Mouse (Mus musculus): Measurements from ENCODE around the gene Ptn. TPM values are rescaled to one million over a fixed set of nuclear protein-coding genes. Genes with fewer than 3 reads are reported as not detected.
A peak's percentile ranks its signal among the peaks of the same experiment; 100 is the strongest.

Gene Ptn
- 23.6 and 25.7 TPM in 2 replicates for polyA plus RNA-seq (2012; rRNA removed)

DNA sequence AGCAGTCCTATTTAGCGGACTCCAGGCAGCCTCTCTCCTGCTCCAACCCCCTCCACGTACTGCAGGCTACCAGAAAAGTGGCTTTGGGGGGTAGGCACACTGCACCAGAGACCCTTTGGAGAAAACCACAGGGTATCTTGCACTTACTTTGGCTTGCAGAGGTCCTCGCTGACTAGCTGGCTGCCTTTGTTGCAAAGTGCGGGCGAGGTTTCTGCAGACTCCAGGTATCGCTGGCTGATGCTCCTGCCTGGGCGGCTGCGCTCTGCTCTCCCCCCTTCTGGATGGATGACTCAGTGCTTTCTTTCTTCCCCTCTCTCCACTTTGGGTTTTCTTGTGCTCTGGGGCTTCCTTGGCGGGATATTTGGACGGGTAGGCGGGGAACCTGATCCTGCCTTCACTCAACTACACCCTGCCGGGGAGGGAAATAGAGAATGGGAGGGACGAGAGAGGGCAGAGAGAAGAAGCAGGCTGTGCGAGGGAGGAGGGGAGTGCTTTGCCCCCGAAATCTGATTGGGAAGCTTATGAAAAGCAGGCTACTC lies at the start of gene Ptn:
Gene Ptn (minus strand): TSS at position 474 of the 539 bp plus-strand sequence.
- DNase-seq (ENCODE audit: low spot score) = no peak

DNA sequence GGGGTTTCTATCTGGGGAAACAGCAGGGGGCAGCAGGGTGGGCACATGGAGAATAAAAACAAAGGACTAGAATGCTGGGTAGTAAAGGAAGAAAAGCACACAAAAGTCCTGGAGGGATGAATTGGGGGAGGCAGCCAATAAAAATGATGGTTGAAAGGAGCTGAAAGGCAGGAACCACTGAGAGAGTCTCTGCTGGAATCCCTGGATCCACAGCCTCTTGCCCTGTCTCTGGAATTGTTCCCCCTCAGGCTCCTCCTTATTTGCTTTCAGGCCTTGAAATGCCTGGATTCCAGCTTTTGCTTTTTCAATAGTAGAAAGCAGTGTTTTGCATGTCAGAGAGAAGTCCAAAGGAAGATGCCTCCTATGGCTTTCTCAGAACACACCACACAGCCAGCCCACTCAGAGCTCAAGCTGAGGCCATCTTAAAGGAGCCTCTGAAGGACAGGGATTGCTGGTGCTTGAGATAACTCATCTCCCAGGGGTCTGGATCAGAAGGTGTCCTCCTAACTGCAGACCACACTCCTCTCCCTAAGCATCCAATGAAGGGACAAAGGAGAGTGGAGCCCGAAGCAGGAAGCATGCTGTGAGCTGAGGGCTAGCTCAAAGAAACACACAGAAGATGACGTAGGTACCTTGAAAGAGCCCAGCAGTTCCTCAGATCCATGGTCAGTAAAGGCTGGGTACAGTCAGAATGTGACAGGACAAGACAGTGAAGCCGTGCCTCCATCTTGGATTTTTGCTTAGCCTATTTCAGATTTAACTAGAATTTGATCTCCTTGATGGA lies 48.4 kb upstream of the Ptn start:
- DNase-seq (ENCODE audit: low spot score) = no peak

DNA sequence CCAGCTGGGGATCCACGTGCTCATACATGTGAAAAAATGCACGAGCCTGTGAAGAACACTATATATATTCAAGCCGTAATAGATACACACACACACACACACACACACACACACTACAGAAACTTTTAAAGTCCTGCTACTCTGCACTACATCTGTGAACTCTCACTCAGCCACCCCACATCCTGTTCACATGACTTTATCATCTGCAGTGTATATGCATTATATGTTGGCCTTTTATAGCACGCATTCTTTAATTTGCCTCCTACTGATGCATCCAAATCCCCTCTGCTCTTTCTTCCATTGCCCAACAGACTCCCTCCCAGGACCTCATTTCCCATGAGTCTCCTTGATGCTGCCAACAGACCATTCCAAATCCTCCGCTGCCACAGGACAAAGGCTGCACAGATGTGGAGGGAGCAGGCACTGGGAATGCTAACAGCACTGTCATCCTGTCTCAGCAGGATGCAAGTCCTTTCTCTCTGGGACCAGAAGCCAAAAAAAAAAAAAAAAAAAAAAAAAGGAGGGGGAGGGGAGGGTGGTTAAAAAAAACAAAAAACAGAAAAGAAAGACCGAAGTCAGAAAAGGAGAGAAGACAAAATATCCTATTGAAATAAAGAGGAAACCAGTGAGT lies 47.7 kb upstream of the Ptn start:
- no peak for DNase-seq (ENCODE audit: low spot score)

DNA sequence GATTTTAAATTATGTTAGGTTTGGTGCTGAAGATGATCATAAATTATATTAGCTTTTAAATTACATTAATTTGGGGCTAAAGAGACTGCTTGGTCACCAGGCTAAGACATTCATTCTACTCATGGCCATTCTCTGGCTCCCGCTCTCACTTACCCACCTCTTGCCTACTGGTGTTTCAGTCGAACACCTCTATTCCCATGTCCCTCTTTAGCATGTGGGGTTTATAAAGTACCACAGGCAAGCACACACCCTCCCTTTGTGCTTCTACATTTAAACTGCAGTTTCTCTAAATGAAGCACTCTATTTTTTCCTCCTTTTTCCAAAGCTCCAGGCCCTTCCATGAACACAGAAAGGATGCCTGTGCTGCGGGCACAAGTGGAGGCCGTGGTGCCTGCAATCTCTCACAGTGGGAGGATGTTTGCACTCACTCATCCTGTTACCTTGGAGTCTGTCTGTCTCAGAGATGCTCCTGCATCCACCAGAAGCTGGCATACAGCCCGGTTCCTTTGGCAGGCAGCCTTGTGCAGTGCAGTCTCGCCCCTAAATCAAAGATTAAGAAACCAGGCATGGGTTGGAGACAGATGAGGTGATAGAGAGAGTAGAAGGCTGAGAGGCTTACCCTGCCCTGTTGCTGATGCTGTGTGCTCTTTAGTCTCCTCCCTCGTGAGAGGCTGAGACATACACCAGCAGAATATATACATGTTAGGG lies 40.6 kb upstream of the Ptn start:
- peak; percentile 30 for DNase-seq (ENCODE audit: low spot score)

DNA sequence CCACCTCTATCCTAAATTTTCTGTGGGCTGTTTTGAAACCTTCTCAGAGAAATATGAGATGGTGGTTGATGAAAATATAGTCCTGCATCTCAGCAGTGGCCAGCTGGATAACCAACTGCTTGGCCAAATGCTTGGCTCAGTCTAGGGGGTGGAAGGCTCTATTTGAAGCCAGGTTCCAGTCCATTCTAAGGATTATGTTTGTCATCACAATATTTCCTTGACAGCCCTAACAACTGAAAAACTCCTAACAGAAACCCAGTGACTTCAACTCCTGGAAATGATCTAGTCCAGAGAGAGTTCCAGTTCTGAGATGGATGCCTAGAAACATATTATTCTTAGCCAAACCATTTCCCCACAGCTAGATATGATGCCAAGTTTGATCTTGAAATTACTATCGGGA lies 35.3 kb upstream of the Ptn start:
- no peak for DNase-seq (ENCODE audit: low spot score)

GRCm38 (mm10) chr6:36844258-36844657 lies 34.2 kb upstream of the Ptn start:
- no peak for DNase-seq (ENCODE audit: low spot score)

- DNase-seq (ENCODE audit: low spot score) = no peak
These were observed 33.0 kb upstream of the Ptn start for GRCm38 (mm10) chr6:36843031-36843488.

DNA sequence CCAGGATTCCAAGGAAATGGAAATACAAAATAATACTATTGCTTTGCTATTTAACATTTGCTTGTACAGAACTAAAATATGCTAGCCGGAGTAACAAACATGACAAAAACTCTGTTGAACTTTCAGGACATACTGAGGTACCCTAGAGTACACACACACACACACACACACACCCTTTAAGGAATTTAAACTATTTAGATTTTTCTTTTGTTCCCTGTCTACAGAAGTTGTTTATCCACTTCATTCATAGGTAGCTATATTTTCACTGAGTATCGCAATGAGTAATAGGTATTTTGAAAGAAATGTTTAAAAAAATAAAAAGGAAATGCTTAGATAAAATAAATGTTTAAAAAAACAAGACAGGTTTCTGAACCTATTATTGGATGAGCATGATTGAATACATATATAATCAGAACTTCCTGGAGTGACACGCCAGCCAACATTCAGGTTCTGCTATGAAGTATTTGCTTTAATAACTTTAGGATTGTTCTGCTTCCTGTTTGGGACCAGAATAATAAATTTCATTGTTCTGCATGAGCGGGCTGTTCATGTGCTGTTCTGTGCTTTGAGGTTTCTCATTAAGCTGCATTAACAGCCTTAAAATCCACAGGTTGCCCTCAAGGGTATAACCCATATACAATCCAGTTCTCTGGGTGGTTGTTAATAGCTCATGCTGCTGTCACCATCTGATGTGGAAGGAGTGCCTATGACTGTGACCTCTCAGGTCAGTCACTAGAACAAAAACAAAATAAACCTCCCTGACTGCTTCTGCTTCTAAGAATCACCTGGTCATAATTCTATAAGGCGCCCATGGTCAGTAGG lies 32.3 kb upstream of the Ptn start:
- DNase-seq (ENCODE audit: low spot score) = no peak

DNA sequence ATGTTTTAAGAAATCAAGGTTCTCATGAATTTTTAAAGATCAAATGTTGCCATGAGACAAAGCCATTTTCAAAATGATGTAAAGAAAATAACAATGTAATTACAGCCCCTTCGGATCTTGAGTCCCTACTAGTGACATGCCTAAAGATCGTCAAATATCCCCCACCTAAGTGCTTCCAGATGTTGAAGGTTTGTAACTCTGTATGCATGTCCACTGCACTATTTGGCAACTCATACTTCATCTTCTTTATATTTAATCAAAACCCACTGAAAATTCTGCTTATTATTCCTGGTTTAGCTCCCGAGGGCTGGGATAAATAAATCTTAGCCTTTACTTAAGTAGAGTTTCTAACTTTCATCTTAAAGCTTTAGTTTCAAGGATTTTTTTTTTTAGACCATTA lies 31.7 kb upstream of the Ptn start:
- no peak for DNase-seq (ENCODE audit: low spot score)

DNA sequence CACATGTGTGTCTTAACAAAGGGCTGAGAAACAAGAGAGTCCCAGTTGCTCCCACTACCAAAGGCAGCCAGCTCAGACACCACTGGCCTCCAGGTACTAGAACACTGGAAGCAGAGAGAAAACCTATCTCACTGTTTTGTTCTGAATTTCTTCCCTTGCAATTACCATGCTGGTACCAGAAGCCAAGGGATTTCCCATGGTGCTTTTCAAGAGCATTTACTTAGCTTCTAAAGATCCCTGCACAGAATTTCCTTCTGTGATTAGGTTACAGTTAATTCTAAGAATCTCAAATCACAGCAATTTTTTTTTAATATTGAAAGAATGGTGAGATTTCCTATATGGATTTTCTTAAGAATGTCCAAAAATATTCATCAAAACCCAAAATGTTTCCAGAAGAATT lies 31.2 kb upstream of the Ptn start:
- DNase-seq (ENCODE audit: low spot score) = no peak

- no peak for DNase-seq (ENCODE audit: low spot score)
These were observed 28.7 kb upstream of the Ptn start for GRCm38 (mm10) chr6:36838747-36839146.

- no peak for DNase-seq (ENCODE audit: low spot score)
These were observed 25.3 kb upstream of the Ptn start for GRCm38 (mm10) chr6:36835351-36835750.

DNA sequence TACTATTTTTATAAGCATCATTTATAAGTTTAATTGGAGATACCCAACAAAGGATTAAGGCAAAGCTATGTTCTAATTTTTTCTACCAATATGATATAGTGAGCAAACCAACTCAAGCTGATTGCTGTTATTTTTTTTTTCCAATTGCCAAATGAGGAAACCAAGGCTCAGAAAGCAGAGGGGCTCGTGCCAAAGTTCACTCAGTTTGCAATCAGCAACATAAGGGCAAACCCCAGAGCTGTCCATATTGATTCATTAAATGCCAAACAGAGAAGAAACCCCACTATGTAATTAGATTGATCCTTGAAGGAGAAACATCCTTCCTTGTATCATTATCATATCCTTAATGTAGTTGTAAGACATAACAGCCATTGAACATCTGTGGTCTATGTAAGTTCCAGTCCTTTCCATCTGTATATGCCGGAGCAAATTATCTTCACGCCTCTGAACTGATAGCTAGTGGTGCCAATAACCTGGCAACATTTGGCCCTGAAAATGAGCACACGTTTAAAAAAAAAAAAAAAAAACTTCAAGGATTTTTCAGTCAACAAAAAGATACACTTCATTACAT lies 24.8 kb upstream of the Ptn start:
- no peak for DNase-seq (ENCODE audit: low spot score)

- no peak for DNase-seq (ENCODE audit: low spot score)
These were observed 22.7 kb upstream of the Ptn start for GRCm38 (mm10) chr6:36832681-36833080.

GRCm38 (mm10) chr6:36832207-36832606 lies 22.2 kb upstream of the Ptn start:
- DNase-seq (ENCODE audit: low spot score) = no peak

DNA sequence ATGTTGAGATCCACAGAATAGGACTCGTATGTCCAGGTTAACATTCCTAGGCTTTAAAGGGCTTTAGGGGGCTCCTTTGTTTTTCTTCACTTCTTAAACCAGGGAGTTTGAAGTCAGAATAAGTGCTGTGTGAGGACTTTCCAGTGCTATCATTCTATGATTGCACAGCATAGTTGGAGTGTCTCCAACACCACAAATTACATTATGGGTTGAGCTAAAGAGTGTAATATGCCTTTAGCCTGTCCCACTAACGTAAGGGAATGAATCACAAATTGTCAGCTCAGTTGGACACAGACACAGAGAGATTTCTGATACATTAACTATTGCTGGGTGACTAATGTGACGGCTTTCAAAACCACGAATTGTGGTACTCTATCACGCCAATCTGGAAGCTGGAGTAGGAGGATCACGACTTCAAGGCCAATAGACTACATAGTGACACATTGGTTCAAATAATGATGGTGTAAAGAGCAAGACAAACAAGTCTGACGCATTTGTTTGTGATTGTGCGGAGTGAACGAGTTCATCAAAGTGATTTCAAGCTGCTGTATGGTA lies 20.4 kb upstream of the Ptn start:
- DNase-seq (ENCODE audit: low spot score) = no peak

- no peak for DNase-seq (ENCODE audit: low spot score)
These were observed 9.7 kb upstream of the Ptn start for GRCm38 (mm10) chr6:36819784-36820050.

DNA sequence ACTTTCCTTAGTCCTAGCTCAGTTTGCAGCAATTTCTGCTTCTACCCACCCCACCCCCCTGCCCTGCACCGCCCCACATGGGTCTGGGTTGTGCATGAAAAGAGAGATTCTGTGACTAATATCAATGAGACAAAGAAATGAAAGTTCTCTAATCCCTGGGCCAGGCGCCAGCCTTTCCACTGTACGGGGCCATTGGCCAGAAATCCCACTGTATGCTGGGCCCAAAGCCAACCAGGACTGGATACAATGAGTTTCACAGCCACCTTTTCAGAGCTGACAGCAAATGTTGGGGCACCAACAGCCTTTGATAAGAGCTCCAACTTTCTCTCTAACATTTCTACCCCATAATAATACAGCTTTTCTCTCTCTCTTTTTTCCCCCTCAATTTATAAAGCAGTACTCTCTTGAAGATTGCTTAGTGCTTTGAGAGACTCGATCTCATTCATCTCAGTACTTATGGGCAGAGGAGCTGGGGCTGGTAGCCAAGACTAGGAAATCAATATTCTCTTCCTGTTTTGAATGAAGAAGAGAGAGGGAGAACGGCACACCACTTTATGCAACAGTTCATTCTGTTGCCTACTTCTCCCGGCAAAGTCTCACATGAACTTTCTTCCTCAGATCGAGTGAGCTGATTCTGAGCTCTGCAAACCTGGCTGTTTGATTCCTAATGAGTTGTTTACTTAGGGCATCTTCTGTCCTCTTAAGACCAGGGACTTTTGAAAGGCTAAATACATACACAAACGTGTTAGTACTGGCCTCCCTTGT lies 9.2 kb upstream of the Ptn start:
- DNase-seq (ENCODE audit: low spot score) = no peak

- DNase-seq (ENCODE audit: low spot score) = no peak
These were observed 8.4 kb upstream of the Ptn start for GRCm38 (mm10) chr6:36818281-36819018.

DNA sequence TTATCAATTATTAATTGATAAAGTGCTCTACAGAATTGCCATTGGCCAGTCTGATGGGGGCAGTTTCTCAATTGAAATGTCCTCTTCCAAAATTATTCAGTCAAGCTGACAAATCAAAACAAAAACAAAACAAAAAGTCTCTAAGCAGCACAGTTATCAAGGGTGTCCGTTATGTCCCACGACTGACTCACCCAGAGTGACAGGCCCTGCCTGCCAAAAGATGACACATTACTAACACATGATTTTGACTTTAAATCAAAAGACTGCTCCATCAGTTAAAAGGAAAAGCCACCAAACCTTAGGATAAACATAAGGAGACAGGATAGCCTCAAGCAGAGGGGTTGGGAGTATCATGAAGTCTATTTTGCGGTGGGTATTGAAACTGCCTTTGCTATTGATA lies 6.6 kb upstream of the Ptn start:
- DNase-seq (ENCODE audit: low spot score) = no peak
